Mouse (Mus musculus) liver, embryonic 11.5 days (tissue): ENCODE data around the gene Cecr2. TPM values are rescaled to one million over a fixed set of nuclear protein-coding genes. Genes with fewer than 3 reads are reported as not detected.

Source experiments
- ATAC-seq: fragments of 200-750 bp; cut with Nextera tagmentation; replicated peaks from 2 replicates; pipeline ENCODE4 v1.8.0; 2017; ENCODE audit warnings: moderate number of reproducible peaks, mild to moderate bottlenecking, moderate TSS enrichment, moderate library complexity; ENCODE audit not compliant: low FRiP score
- DNase-seq: peaks from one replicate; pipeline ENCODE4 v3.0.0-alpha.2; 2017; ENCODE audit warnings: low spot score
- H3K27ac ChIP-seq: fragments of 300-500 bp; sonication (generic); 2 replicates; pipeline ENCODE4 v1.5.1; 2014; ENCODE audit warnings: mild to moderate bottlenecking, low read depth, low read length, control low read depth
- H3K27me3 ChIP-seq: fragments of 300-500 bp; sonication (generic); replicated peaks from 2 replicates; pipeline ENCODE4 v1.6.1; 2014; ENCODE audit warnings: low read length, mixed read lengths; ENCODE audit not compliant: control insufficient read depth, insufficient read depth
- H3K36me3 ChIP-seq: fragments of 300-500 bp; sonication (generic); 2 replicates; pipeline ENCODE4 v1.6.1; 2014; ENCODE audit warnings: mild to moderate bottlenecking, low read length, moderate library complexity, mixed read lengths; ENCODE audit not compliant: control insufficient read depth, insufficient read depth
- H3K4me1 ChIP-seq: fragments of 300-500 bp; sonication (generic); replicated peaks from 2 replicates; pipeline ENCODE4 v1.6.1; 2014; ENCODE audit warnings: low read length, mixed read lengths; ENCODE audit not compliant: control insufficient read depth, insufficient read depth
- H3K4me2 ChIP-seq: fragments of 300-500 bp; sonication (generic); 2 replicates; pipeline ENCODE4 v1.6.1; 2014; ENCODE audit warnings: mild to moderate bottlenecking, control low read depth, moderate library complexity
- H3K4me3 ChIP-seq: fragments of 300-500 bp; sonication (generic); 2 replicates; pipeline ENCODE4 v1.5.1; 2014; ENCODE audit warnings: low read depth, low read length, control low read depth
- H3K9ac ChIP-seq: fragments of 300-500 bp; sonication (generic); 2 replicates; pipeline ENCODE4 v1.6.1; 2014; ENCODE audit warnings: low read depth, low read length, control low read depth
- H3K9me3 ChIP-seq: fragments of 300-500 bp; sonication (generic); 2 replicates; pipeline ENCODE4 v1.6.1; 2016; ENCODE audit warnings: low read length, inconsistent platforms, mixed read lengths; ENCODE audit not compliant: control insufficient read depth
- WGBS: fragments of 180-500 bp; shearing (Covaris S2); extraction: QIAGEN DNeasy Blood & Tissue Kit; methylation state at CpG from one replicate; pipeline ENCODE4 v1.1.7; 2014; 5-methylcytosine and 5-hydroxymethylcytosine counted together
- polyA plus RNA-seq: library from polyadenylated mRNA; unstranded; fragments of >200 nt; fragmentation: Nextera tagmentation; extraction: Ambion mirVana; gene quantifications from 2 replicates; pipeline ENCODE4 v1.2.1, GENCODE M21; 2014

Cecr2 gene
- polyA plus RNA-seq, 1 experiment from 2014 or later: 11.9 TPM

DNA sequence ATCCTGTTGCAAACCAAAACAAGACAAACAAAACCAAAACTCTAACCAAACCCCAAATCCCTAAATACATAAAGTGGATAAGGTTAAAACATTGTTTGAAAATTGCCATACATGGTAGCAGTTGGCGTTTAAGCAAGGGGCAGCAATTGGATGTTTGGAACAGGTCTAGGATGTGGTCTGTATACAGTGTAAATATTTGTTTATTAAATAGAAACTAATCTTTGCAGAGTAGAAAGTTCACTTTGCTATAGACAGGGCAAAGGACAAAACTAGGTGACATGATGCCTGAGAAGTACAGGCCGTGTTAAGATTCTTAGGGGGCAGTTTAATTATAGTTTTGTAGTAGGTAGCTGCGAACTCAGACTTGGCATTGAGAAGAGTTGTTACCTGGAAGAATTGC, 18.6 kb downstream of the Cecr2 start:
- no peak overlapping the region for H3K9ac ChIP-seq
- H3K4me2 ChIP-seq: no peak overlapping the region; the same call in 1 of the 2 replicates
- H3K4me3 ChIP-seq: no peak overlapping the region
- H3K36me3 ChIP-seq: no peaks in the 10 kb centered on the region
- H3K27ac ChIP-seq: peak overlapping the region; percentile 38; the same call in 1 of the 2 replicates
- peaks cover 15% of the 10 kb centered on the region for H3K4me1 ChIP-seq
- ATAC-seq (no peak), DNase-seq (no peak)
- 80% methylated on average over 3 of the region's 3 CpGs for WGBS
- no peaks in the 10 kb centered on the region for H3K27me3 ChIP-seq
- no peaks in the 10 kb centered on the region for H3K9me3 ChIP-seq

DNA sequence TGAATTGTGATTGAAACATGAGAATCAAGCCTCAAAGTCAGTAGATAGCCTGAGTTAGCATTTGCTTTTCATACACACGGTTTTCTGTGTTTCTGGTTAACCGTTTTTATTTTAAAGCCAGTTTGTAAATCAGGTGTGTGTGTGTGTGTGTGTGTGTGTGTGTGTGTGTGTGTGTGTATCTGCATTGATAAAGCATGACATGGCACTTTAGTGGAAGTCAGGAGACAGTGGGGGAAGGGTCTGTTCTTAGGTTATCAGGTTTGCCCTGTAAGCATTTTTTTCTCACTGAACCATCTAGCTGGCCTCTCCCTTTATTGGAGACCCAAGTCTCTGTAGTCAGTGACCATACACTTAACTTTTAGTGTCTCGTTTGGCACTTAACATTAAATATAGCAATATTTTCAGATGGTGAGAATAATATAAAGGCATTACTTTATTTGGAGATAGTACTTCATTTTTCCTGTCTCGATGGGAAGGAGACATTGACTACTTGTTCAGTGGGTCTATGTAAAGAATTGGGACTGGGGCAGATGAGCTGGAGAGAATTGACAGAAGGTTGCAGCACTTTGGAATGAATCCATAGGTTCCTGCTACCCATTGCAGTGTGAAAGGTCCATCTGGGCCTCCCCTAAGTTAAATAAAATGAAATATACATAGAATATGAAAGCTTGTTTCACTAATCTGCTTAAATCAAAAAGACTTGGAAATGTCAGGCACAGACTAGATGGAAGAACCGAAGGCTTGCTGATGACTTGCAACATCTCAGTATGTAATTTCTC, 20.9 kb downstream of the Cecr2 start:
- DNase-seq (no peak), ATAC-seq (peak; percentile 53)
- Histone ChIP-seq H3K36me3 (no peaks in the 10 kb centered on the region), H3K9me3 (no peaks in the 10 kb centered on the region), H3K4me3 (no peak overlapping the region), H3K27me3 (no peaks in the 10 kb centered on the region), H3K9ac (no peak overlapping the region), H3K4me2 (no peak overlapping the region), H3K4me1 (peaks cover 15% of the 10 kb centered on the region), H3K27ac (no peak overlapping the region)
- 72% methylated on average over 5 of the region's 5 CpGs for WGBS

DNA sequence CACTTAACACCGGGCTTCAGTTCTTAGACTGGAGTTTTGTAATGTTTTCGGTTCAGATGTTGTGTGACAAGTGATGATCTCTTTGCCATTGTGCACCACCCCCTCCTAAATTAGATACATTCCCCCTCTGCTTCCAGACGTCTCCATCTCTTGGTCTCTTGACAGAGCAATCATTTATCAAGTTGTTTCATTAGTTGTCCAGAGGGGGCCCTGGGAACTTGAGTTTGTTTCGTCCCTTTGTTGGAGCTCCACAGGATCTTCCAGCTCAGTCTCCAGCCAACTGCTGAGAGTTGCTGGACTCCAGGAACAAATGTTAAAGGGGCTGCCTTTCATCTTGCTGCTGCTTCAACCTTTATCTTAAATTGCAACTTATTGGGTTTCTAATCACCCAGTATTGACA, 34.1 kb downstream of the Cecr2 start:
- Histone ChIP-seq H3K36me3 (no peaks in the 10 kb centered on the region), H3K4me3 (no peak overlapping the region), H3K9ac (no peak overlapping the region), H3K9me3 (no peaks in the 10 kb centered on the region), H3K4me2 (no peak overlapping the region), H3K4me1 (no peaks in the 10 kb centered on the region; the same call in 1 of the 2 replicates), H3K27me3 (no peaks in the 10 kb centered on the region), H3K27ac (no peak overlapping the region)
- ATAC-seq: no peak
- 39% methylated on average over 4 of the region's 4 CpGs for WGBS
- no peak for DNase-seq

DNA sequence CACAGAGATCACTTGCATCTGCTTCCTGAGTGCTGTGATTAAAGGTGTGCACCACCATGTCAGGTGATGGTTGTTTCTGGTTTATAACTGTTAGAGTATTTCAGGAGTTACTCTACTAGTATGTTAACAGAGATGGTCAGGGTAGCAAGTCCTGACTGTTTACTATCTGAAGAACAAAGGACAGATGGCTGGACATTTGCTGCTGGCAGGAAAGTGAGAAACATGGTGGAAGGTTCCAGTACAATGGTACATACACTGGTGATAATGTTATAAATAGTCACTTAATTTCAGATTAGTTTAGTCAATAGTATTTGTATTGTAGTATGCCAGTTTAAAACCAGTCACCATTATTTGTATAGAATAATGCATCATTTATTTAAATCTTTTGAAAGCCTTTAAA, 38.2 kb downstream of the Cecr2 start:
- H3K9me3 ChIP-seq: no peaks in the 10 kb centered on the region
- no peak overlapping the region for H3K4me2 ChIP-seq
- no peak for DNase-seq
- no peak overlapping the region for H3K9ac ChIP-seq
- no peaks in the 10 kb centered on the region; the same call in 1 of the 2 replicates for H3K4me1 ChIP-seq
- no peak overlapping the region for H3K4me3 ChIP-seq
- ATAC-seq: no peak
- H3K27me3 ChIP-seq: no peaks in the 10 kb centered on the region
- H3K36me3 ChIP-seq: no peaks in the 10 kb centered on the region
- no peak overlapping the region for H3K27ac ChIP-seq

DNA sequence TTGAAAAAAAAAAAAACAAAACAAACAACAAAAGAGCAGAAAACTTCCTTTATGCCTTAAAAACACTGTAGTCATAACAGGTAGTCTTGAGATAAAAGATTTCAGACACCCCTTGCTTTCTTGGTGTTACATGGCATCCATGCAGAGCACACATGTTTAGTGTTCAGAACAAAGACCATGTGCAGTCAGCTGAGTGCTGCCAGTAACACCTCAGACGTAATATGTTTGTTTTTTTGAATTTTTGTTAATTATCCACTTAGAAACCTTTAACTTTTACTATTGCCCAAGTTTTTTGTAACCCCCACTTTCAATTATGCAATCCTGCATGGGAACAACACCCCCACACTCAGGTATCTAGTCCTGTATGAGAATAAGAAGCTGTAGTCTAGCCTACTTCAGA, 42.6 kb downstream of the Cecr2 start:
- Histone ChIP-seq H3K4me3 (no peak overlapping the region), H3K27ac (no peak overlapping the region), H3K9ac (no peak overlapping the region), H3K36me3 (no peaks in the 10 kb centered on the region), H3K4me1 (no peaks in the 10 kb centered on the region), H3K9me3 (no peaks in the 10 kb centered on the region), H3K27me3 (no peaks in the 10 kb centered on the region), H3K4me2 (no peak overlapping the region)
- WGBS: 50% methylated on average over 1 of the region's 1 CpGs
- DNase-seq (no peak), ATAC-seq (no peak)

DNA sequence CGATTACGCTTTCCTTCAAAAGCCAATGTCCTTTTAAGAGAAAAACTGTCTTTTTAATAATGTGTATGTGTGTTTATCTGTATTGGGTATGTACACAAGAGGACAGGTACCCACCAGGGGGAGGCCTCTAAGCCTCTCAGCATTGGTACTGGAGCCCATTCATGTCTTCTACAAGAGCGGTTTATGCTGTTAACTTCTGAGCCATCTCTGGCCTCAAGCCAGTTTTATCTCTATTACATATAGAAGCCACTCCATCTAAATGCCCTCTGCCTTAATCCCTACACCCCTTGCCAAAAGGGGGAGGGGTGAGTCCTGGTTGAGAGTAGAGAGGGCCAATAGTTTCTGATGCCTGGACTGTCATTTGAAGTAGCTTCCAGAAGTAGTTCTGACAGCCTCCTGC, 48.6 kb downstream of the Cecr2 start:
- Histone ChIP-seq H3K36me3 (no peaks in the 10 kb centered on the region), H3K9me3 (no peaks in the 10 kb centered on the region), H3K9ac (no peak overlapping the region), H3K27me3 (no peaks in the 10 kb centered on the region), H3K27ac (no peak overlapping the region), H3K4me3 (no peak overlapping the region), H3K4me1 (no peaks in the 10 kb centered on the region), H3K4me2 (no peak overlapping the region)
- no peak for ATAC-seq
- DNase-seq: no peak
- 85% methylated on average over 3 of the region's 3 CpGs for WGBS

DNA sequence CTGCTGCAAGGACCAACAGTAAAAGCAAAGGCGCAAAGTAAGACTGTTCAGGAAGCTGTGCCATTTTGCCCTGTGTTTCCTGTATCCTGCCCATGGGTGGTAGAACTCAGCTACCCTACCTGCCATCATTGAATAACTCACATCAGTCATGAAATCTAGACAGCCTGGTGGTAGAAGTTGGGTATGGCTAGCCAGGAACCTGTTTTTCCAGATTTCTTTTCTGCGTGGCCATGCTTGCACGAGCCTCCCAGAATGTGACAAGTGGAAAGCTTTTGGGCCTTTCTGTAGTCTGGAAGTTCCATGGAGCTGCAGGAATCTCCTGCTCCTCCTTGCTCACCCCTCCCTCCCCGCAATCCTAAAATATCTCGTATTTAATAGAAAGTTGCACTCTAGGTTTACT, 49.1 kb downstream of the Cecr2 start:
- WGBS: 86% methylated on average over 5 of the region's 5 CpGs

DNA sequence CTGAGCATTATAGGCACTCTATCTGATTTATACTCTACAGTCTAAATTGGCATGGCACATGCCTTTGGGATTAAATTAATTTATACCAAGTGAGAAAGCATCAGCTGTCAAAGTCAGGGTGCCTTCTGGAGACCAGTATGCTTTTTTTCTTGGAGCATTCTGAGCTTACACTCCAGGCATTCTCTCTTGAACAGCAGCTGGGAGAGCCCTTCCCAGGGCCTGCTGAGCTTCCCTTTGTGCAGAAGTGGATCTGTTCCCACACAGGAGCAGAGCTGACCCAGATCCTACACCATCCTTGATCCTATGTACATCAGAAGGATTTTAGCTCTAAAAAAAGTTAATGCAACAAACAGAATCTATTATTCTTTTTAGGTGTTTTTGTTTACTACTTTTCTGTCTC, 49.7 kb downstream of the Cecr2 start:
- Histone ChIP-seq H3K36me3 (no peaks in the 10 kb centered on the region), H3K9me3 (no peaks in the 10 kb centered on the region), H3K4me2 (no peak overlapping the region), H3K4me1 (no peaks in the 10 kb centered on the region), H3K4me3 (no peak overlapping the region), H3K27me3 (no peaks in the 10 kb centered on the region), H3K27ac (no peak overlapping the region), H3K9ac (no peak overlapping the region)
- no peak for ATAC-seq
- DNase-seq: no peak

More for the DNA sequence above, 49.1 kb downstream of the Cecr2 start:
- DNase-seq (no peak), ATAC-seq (no peak)
- Histone ChIP-seq H3K4me2 (no peak overlapping the region), H3K27me3 (no peaks in the 10 kb centered on the region), H3K4me1 (no peaks in the 10 kb centered on the region), H3K9me3 (no peaks in the 10 kb centered on the region), H3K4me3 (no peak overlapping the region), H3K36me3 (no peaks in the 10 kb centered on the region), H3K27ac (no peak overlapping the region), H3K9ac (no peak overlapping the region)

DNA sequence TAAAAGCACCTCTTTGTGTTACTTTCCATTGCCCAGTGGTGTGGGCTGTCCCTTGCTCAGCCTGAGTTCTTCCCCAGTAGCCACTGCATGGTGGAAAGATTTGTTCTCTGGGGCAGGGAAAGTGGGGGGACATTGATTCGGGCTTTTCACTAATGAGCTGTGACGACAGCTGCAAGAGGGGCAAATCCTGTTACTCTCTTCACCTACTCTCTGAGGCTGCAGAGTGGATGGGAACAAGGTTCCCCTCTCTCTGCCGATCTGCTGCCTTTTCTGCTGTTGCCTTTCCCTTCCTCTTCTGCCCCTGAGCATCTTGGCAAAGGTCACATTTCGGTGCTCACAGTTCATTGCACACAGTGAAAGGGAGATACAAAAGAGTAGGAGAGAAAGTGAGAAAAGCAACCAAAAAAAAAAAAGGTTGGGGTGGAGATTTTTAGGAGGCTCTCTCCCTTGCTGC, 50.4 kb downstream of the Cecr2 start:
- no peaks in the 10 kb centered on the region for H3K9me3 ChIP-seq
- no peak overlapping the region for H3K27ac ChIP-seq
- WGBS: 32% methylated on average over 4 of the region's 4 CpGs
- H3K4me3 ChIP-seq: no peak overlapping the region
- H3K9ac ChIP-seq: no peak overlapping the region
- no peaks in the 10 kb centered on the region for H3K4me1 ChIP-seq
- H3K4me2 ChIP-seq: no peak overlapping the region
- no peak for ATAC-seq
- H3K36me3 ChIP-seq: no peaks in the 10 kb centered on the region
- no peaks in the 10 kb centered on the region for H3K27me3 ChIP-seq
- no peak for DNase-seq
